Mouse (Mus musculus): ENCODE measurements around the gene Adi1. TPM values are rescaled to one million over a fixed set of nuclear protein-coding genes. Genes with fewer than 3 reads are reported as not detected.

The Adi1 gene
- total RNA-seq (2021): 10 to 100 TPM; 27.5 to 31.5 TPM

- peak; percentile 81 for DNase-seq
Measured at GRCm38 (mm10) chr12:28675121-28675924, at the start of gene Adi1. TSS of gene Adi1 (plus strand) at chr12:28675231.

GRCm38 (mm10) chr12:28625407-28625806 is 49.6 kb upstream of the Adi1 start:
- DNase-seq: no peak

- no peak for DNase-seq
Measured at GRCm38 (mm10) chr12:28627092-28627491, 47.9 kb upstream of the Adi1 start.

GRCm38 (mm10) chr12:28628436-28628835 is 46.6 kb upstream of the Adi1 start:
- no peak for DNase-seq

- no peak for DNase-seq
Measured at GRCm38 (mm10) chr12:28635058-28635534, 39.9 kb upstream of the Adi1 start.

GRCm38 (mm10) chr12:28635535-28636476 is 39.2 kb upstream of the Adi1 start, which contains the start of gene Rps7:
TSS of gene Rps7 (minus strand) at chr12:28635953.
- peak; percentile 93 for DNase-seq

GRCm38 (mm10) chr12:28636543-28636942 is 38.5 kb upstream of the Adi1 start:
- DNase-seq: no peak

GRCm38 (mm10) chr12:28638778-28639177 is 36.3 kb upstream of the Adi1 start:
- no peak for DNase-seq

GRCm38 (mm10) chr12:28649141-28650110 is 25.6 kb upstream of the Adi1 start, which contains the start of gene Rnaseh1:
TSS of gene Rnaseh1 (plus strand) at chr12:28649602.
- peak; percentile 90 for DNase-seq

GRCm38 (mm10) chr12:28662628-28663027 is 12.4 kb upstream of the Adi1 start:
- no peak for DNase-seq

GRCm38 (mm10) chr12:28666734-28667133 is 8.3 kb upstream of the Adi1 start:
- DNase-seq: no peak

GRCm38 (mm10) chr12:28667287-28667686 is 7.7 kb upstream of the Adi1 start:
- no peak for DNase-seq

- DNase-seq: no peak
Measured at GRCm38 (mm10) chr12:28674038-28674720, 852 bp upstream of the Adi1 start.

- DNase-seq: no peak
Measured at GRCm38 (mm10) chr12:28675925-28676209, 836 bp downstream of the Adi1 start.

- DNase-seq: no peak
Measured at GRCm38 (mm10) chr12:28684674-28685073, 9.6 kb downstream of the Adi1 start.

GRCm38 (mm10) chr12:28685771-28686170 is 10.7 kb downstream of the Adi1 start:
- no peak for DNase-seq

GRCm38 (mm10) chr12:28686199-28686879 is 11.3 kb downstream of the Adi1 start:
- no peak for DNase-seq

GRCm38 (mm10) chr12:28688996-28689395 is 14.0 kb downstream of the Adi1 start:
- DNase-seq: no peak

GRCm38 (mm10) chr12:28690730-28691129 is 15.7 kb downstream of the Adi1 start:
- DNase-seq: no peak

GRCm38 (mm10) chr12:28693738-28694137 is 18.7 kb downstream of the Adi1 start:
- no peak for DNase-seq

- DNase-seq: no peak
Measured at GRCm38 (mm10) chr12:28694231-28694630, 19.2 kb downstream of the Adi1 start.
